Mouse (Mus musculus): ENCODE measurements at regions not wholly inside any gene's neighbourhood (a gene's known extent, or its start where the extent isn't known, plus 50 kb on each side); places are given as distances from the start of the nearest gene placed in this dataset.

- no peak for ATAC-seq
These were observed 771.0 kb upstream of the Pcdh20 start for GRCm38 (mm10) chr14:89242159-89242558.

DNA sequence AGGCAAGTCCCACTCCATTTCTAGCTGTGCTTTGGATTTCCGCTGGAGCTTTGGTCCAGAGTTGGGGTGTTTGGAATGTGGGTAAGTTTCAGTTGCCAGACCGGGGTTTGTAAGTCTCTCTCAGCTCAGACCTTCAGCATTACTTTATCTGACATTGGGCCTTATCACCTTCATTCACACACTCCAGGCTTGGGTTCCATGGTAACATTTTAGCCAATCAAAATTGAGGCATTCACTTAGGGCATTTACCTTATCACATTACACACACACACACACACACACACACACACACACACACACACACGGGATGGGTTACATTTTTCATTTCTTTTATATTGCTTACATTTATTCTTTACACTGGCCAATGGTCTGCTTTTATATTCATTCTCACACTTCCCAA, 765.3 kb upstream of the Pcdh20 start:
- ATAC-seq = no peak

DNA sequence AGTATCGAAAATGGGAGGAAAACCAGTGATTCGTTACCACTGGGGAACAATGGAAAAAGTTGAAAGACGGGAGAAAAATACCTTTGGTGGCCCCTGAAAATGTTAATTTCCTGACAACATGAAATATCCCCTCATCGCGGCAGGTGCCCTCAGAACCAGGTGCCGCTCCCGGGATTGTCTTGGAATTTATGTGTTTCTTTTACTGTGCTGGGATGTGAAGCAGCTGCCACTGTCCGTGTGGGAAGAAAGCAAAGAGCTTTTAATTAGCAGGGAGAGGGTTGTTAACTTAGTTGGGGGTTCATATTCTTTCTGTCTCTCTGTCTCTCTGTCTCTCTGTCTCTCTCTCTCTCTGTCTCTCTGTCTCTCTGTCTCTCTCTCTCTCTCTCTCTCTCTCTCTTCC, 759.3 kb upstream of the Pcdh20 start:
- no peak for ATAC-seq

DNA sequence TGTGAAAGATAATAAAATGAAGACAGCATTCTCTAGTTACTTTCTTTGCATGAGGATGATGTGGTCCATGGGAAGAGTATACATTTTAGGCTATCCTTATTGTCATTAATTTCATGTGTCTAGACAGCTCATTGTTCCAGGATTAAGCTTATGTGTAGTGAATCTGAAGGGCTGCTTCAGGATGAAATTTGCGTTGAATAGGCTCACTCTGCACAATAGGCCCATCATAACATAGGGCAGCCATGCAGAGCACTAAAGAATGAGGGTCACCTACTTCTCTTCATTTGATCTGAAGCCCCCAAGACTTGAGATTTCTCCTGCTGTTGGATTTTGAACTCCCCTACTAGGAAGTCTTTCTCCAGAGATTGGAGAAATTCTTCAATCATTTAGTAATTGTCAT, 746.2 kb upstream of the Pcdh20 start:
- ATAC-seq = no peak

DNA sequence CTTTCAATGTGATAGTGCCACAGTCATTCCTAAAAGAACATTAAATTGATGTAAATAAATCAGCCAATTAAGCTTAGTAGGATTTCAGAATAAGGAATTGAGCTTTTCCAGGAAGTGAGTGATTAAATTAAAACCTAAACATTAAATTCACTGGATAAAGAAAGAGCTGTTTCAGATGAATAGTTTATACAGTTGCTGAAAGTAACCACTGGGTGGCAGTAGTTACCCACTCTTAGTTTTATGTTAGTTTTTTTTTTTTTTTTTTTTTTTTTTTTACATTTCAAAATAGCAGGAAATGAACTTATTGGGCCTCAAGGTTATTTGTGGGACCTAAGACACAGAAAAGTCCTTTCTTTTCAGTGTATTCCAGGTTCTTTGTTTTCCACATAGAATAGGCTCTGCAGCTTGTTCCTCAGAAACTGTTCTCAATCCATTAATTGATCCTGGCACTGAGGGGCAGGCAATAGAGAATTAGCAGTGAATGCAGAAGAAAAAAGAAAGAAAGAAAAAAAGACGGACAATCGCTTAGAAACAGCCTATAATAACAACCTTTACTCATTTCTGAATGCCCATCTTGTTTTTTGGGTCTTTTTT, 710.3 kb upstream of the Pcdh20 start:
- ATAC-seq = no peak

DNA sequence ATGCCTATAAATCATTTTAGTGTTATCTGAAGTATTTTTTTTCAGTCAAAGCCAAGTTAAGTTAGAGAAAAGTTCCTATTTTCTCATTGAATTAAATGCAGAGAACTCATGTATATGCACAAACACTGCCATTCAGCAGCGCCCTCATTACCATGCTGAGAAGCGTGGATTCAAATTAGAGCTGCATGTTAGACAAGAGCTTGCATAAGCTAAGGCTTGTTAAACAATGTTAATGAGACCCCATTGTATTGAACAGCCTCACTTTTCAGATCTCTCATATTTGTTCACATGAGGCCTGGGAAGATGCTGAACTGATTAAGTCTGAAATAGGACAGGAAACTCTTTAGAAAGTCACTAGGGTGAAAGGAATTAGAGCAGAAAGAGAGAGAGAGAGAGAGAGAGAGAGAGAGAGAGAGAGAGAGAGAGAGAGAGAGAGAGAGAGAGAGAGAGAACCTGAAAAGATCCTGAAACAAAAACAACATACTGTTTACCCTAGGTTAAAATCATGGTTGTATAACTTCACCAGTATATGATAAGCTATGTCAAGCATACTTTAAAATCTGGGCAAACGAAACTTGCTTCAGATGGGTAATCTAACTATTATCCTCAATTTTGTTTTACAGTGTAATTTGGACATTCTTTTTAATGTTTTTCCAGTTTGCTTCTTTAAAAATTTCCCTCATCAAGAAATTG, 671.9 kb upstream of the Pcdh20 start:
- ATAC-seq = no peak

DNA sequence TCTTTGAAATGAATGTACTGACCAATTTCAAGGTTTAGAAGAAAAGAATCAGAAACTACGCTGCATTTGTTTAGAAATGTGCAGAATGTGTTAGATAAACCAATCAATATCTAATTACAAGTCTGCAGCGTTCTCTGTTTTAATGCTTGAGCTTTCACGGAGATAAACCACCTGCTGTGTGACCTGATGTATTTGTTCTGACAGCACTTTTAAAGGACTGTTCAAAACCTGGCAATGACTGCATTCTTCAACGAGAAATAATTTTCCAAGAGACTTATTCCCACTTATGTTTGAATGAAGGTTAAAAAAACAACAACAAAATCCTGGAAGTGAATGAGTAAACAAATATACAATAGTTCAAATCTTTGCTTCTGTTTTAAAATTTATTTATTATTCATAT, 628.1 kb upstream of the Pcdh20 start:
- no peak for ATAC-seq

- ATAC-seq = no peak
These were observed 618.5 kb upstream of the Pcdh20 start for GRCm38 (mm10) chr14:89089661-89090060.

DNA sequence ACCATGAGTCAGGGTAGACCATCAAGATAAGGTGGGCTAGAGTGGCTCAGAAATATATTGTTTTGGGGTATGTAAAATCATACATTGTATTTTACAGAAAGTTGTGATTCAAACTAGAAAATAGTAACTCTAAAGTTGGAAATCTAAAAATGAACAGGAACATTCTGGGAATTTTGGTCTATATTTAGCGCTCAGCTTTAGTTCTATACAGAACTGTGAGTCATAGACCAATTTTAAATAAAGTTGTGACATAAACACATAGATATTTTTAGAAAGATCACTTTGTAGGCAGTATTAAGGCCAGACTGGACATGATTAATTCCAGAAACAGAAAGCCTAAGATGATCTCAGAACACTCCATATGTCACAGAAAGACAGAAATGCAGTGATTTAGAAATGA, 604.8 kb upstream of the Pcdh20 start:
- no peak for ATAC-seq

GRCm38 (mm10) chr14:89063971-89064370, 592.8 kb upstream of the Pcdh20 start:
- no peak for ATAC-seq

DNA sequence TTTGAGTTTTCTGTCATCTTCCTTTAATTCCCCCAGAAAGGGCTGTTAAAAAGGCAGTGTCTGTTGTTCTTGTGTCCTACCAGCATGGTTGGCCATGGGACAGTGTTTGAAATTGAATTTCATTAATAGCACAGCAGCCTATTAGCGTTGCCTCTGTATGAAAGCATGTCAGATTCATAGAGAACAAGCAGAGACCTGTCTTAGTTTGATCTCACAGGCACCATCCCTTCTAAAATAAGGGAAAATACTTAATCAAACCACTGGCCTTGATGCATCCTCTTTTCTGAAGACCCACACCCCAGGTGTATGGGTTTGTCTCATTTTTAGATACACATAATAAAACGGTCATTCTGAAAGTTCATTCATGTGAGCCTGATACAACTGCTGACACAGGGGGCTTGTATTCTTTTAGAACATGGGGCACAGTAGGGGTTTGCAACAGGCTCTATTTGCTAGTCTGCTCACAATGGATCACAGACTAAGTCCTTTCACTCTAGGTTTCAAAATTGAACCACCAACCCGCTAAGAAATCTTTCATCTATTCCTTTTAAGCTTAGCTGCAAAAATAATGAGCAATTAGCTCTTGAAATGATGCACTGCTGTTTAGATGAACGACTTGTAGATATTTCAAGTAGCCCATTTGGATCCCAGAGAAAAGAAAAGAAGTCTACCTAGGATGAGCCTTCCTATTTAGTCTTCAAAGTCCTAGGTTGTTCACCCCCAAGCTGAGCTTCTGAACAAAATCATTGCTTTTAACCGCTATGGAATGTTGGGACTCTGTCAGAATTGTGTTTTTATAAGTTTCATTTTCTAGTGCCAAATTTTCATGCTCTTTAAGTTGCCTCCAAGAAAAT, 591.6 kb upstream of the Pcdh20 start:
- ATAC-seq = no peak

DNA sequence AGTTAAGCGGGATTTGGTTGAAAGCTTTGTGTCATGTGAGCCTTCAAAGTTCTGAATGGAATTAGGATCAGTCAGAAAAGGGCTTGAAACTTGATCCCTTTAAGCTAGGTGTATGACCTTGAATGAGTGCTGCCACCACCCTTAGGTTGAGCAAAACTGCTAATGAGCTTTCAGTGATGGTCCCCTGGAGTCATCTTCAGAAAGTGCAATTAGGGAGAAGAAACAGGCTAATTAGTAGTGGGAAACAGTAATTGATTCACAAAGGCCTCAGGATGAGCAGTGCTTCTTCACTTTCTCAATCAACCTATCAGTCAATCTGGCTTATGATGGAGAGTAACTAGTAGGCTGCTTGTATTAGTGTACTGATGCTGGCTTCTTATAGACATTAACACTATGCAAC, 590.1 kb upstream of the Pcdh20 start:
- no peak for ATAC-seq

DNA sequence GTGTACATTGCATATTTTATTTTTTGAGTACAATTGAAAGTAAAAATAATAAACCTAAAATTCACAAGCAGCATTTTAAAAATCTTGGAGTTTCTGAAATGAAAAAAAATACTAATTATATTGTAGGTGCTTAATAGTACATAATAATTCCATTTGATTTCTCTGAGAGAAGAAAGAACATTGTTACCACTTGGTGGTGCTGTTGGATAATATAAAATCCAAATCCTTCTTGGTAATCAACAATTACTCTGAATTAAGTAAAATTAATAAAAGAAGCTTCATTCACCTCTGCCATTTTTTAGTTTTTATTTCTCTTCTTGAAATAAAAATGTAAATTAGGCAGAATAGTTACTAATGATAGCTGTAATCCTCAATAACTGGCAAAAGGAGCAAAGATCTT, 563.2 kb upstream of the Pcdh20 start:
- ATAC-seq = no peak

DNA sequence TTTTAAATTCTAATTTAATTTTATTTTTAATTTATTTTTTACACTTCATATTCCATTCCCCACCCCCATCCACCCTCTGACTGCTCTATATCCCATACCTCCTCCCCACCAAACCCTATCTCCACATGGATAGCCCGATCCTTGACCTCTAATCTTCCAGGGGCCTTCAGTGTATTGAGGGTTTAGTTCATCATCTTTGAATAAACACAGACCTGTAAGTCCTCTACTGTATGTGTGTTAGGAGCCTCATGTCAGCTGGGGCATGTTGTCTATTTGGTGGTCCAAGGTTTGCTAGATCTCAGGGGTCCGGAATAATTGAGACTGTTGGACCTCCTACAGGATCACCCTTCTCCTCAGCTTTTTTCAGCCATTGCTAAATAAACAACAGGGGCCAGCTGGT, 540.2 kb upstream of the Pcdh20 start:
- ATAC-seq = no peak

GRCm38 (mm10) chr14:89009648-89010047, 538.5 kb upstream of the Pcdh20 start:
- ATAC-seq = no peak

DNA sequence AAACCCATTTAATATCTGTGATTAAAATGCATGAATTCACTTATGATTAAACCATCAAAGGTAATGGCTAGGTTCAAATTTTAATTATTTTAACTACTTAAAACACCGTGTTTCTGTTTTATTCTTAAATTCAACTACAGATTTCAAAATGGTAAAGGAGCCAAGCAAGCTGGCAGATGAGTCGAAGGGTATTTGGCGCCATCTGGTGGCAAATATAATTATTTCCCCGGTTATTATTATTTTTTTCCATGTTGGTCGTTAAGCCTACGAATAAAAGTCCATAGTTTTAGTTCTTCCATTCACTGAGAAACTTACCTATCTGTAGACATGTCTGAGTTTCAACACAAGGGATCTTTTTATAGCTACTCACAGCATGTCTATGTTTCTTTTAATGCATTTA, 510.7 kb upstream of the Pcdh20 start:
- peak; percentile 52 for ATAC-seq

DNA sequence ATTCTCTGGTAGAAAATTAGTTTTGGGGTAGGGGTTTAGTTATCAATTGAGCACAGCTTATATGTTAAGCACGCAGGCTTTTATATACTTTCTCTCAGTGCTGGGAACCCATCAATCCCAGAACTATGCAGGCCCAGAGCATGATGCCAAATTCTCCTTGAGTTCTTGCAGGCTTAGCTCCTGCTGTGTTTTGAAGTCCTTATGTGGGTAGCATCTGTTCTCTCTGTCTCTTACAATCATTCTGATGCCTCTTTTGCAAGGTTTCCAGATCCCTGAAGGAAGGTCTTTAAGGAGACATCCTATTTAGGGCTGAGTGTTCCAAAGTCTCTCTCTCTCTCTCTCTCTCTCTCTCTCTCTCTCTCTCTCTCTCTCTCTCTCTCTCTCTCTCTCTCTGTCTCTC, 504.8 kb upstream of the Pcdh20 start:
- ATAC-seq = no peak

DNA sequence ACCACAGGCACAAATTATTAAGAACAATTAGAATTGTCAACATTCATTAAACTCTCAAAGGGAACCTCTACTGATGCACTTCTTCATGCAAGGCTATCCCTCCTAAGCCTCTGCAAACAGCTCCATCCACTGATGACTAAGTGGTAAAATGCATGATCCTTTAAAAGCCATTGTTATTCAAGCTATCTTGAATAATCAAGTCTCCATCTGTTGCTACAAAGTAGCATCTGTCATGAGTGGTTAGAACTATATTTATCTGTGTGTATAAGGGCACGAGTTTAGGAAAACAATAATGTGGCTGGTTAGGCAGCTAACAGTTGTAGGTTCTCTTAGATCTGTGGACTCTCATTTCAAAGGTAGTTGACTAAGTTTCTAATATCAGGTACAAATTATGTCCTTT, 463.4 kb upstream of the Pcdh20 start:
- no peak for ATAC-seq
